Mouse (Mus musculus): Measurements from ENCODE around the gene Cep152. TPM values are rescaled to one million over a fixed set of nuclear protein-coding genes. Genes with fewer than 3 reads are reported as not detected.

Cep152 gene
- 10 to 100 TPM in 22 of 26 experiments, 1 to 10 TPM in 4; 6.2 to 38.8 (median 22.4) TPM for total RNA-seq (2018; cell fraction: chromatin; rRNA removed)
- 1 to 10 TPM; 1.0 to 3.2 (median 2.6) TPM for total RNA-seq (2018; cell fraction: cytosol; rRNA removed)
- 10 to 100 TPM in 16 of 26 experiments, 1 to 10 TPM in 10; 2.9 to 23.0 (median 10.7) TPM for total RNA-seq (2018; cell fraction: nucleus; rRNA removed)
- 2.2 to 3.1 TPM (median 2.4 TPM) in 3 replicates for polyA plus RNA-seq (2018)

DNA sequence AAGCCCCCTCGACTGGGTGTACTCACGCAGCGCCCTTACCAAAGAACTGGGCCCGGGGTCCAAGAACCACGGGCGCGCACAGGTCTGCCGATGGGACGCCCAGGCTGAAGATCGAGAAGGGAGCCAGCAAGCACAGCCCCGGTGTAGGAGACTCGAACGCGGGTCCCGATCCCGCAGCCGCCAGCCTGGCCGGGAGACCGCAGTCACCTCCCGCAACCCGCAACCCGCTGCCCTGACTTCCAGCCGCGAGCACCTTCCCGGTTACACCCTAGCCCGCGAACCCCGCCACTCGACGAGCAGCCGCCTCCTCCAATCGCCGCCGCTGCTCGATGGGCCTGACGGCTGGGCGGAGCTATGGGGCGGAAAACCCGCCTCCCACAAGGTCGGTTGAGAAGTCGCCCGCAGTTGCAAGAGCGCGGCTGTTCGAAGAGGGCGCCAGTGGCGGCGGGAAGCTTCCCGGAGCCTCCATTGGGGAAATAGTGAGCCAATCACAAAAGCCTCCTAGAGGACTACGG is at the start of gene Cep152:
Gene Cep152 (minus strand): TSS at position 277 of the 515 bp plus-strand sequence.
- peak within 1 kb of the TSS; percentile 14; the same call in 1 of the 2 replicates for H3K27ac ChIP-seq
- H3K79me2 ChIP-seq (ENCODE audit: inconsistent target), result peaks cover 46% of the 10 kb centered on the region
- WGBS (ENCODE audit: missing documents), result under 1% methylated on average over 50 of the region's 50 CpGs
- H3K36me3 ChIP-seq (ENCODE audit: inconsistent target), result peaks cover 4% of the 10 kb centered on the region
- peak within 1 kb of the TSS; percentile 67 for H3K4me3 ChIP-seq (ENCODE audit: inconsistent target)

DNA sequence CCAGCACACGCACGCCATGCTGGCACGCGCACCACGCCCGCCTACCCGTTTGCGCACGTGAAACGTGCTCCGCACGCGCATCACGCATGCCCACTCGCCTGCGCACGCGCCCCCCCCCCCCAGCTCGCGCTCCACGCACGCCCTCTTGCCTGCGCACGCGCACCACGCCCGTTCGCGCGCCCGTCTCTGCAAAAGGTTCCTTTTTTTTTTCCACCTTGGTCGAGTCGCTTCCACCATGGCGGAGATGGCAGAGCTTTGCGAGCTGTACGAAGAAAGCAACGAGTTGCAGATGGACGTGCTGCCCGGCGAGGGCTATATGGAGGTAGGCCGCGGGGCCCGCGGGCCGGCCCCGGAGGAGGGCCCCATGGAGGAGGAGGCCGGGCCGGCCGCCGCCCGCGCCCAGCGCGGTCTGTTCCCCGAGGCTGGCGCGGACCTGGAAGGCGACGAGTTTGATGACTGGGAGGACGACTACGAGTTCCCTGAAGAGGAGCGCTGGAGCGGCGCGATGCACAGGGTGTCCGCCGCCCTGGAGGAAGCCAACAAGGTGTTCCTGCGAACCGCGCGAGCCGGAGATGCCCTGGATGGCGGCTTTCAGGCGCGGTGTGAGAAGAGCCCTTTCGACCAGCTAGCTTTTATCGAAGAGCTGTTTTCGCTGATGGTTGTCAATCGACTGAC is 48.2 kb upstream of the Cep152 start, which contains the start of gene Eid1:
Gene Eid1 (plus strand): TSS at position 139 of the 675 bp plus-strand sequence.
- H3K79me2 ChIP-seq (ENCODE audit: inconsistent target), result peaks cover 23% of the 10 kb centered on the region
- H3K4me3 ChIP-seq (ENCODE audit: inconsistent target), result peak within 1 kb of the TSS; percentile 78
- peak within 1 kb of the TSS; percentile 84 for H3K27ac ChIP-seq
- under 1% methylated on average over 73 of the region's 79 CpGs for WGBS (ENCODE audit: missing documents)
- H3K36me3 ChIP-seq (ENCODE audit: inconsistent target), result no peaks in the 10 kb centered on the region

DNA sequence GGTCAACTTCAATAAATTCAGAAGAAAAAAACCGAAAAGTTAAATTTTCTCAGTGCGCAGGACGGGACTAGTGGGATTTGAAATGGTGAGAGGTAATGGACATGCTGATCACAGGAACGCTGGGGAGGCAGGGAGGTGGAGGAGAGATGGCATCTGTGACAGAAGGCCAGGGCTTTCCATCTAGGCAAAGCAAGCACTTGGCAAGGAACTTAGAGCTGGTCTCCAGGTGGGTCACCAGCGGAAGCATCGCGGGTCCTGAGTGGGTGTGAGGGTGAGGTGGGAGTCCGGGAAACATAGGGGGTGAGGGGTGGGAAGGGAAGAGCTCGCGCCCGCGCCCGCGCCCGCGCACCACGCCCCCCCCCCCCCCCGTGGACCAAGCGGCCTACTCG is 47.6 kb upstream of the Cep152 start:
- H3K27ac ChIP-seq, result peak overlapping the region; percentile 84

DNA sequence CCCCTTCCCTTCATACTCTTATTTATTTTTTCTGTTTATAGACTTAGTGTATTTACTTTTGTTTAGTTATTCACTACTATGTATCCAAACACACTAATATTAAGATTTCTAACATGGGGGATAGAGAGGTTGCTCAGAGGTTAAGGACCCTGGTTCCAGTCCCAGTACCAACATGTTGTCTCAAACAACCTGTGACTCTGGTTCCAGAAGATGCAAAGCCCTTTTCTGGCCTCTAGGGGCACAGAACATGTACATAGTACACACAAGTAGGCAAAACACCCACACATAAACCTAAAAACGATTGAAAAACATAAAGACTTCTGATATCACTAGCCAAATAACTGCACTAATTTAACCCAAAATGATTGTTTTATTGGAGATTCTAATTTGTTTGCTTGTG is 45.9 kb upstream of the Cep152 start:
- WGBS (ENCODE audit: missing documents), result 47% methylated on average over 1 of the region's 1 CpGs

More for the DNA sequence above, 47.6 kb upstream of the Cep152 start:
- 41% methylated on average over 9 of the region's 20 CpGs for WGBS (ENCODE audit: missing documents)
- H3K36me3 ChIP-seq (ENCODE audit: inconsistent target), result no peaks in the 10 kb centered on the region
- H3K4me3 ChIP-seq (ENCODE audit: inconsistent target), result peak overlapping the region; percentile 20; the same call in 1 of the 2 replicates
- H3K79me2 ChIP-seq (ENCODE audit: inconsistent target), result peaks cover 23% of the 10 kb centered on the region

DNA sequence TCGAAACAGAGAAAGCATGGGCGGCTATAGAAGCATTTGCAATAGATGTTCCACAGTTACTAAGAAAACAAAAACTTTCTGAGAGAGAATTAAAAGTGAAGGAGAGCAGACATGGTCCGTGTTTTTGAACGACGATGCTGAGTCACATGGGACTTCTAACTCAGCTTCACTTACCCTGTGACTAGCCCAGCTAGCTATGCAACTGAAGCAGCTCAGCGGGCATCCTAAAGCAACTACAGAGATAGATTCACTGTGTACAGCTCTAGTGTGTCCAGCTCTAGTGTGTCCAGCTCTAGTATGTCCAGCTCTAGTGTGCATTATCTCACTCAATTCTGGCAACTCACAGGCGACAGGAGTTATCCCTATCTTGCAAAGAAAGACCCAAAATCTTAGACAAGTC is 42.8 kb upstream of the Cep152 start:
- Histone ChIP-seq H3K36me3 (ENCODE audit: inconsistent target) (no peaks in the 10 kb centered on the region), H3K27ac (peak overlapping the region; percentile 95), H3K4me3 (ENCODE audit: inconsistent target) (no peak overlapping the region), H3K79me2 (ENCODE audit: inconsistent target) (no peaks in the 10 kb centered on the region)
- WGBS (ENCODE audit: missing documents), result 42% methylated on average over 7 of the region's 7 CpGs

More for the DNA sequence above, 45.9 kb upstream of the Cep152 start:
- H3K36me3 ChIP-seq (ENCODE audit: inconsistent target), result no peaks in the 10 kb centered on the region
- no peak overlapping the region for H3K4me3 ChIP-seq (ENCODE audit: inconsistent target)
- peaks cover 23% of the 10 kb centered on the region for H3K79me2 ChIP-seq (ENCODE audit: inconsistent target)
- peak overlapping the region; percentile 84 for H3K27ac ChIP-seq

DNA sequence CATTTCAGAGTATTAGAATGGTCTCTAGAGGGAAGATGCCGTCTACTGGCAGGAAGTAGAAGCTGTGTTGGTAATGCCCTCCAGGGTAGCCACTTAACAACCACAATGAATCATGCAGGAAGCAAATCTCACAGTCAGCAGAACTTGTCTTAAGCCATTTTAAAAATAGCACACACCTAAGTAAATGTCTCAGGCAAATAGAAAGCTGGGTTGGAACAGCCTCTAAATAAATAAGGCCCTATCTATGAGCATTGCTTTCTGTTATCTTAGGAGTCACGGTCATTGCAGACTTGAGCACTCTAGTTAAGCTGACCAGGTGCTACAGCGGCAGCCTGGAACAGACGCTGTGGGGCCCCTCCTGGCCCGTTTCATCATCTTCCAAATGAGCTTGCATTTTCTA is 42.3 kb upstream of the Cep152 start:
- H3K27ac ChIP-seq, result peak overlapping the region; percentile 95
- no peaks in the 10 kb centered on the region for H3K36me3 ChIP-seq (ENCODE audit: inconsistent target)
- H3K4me3 ChIP-seq (ENCODE audit: inconsistent target), result no peak overlapping the region
- H3K79me2 ChIP-seq (ENCODE audit: inconsistent target), result no peaks in the 10 kb centered on the region
- WGBS (ENCODE audit: missing documents), result 7% methylated on average over 5 of the region's 5 CpGs

DNA sequence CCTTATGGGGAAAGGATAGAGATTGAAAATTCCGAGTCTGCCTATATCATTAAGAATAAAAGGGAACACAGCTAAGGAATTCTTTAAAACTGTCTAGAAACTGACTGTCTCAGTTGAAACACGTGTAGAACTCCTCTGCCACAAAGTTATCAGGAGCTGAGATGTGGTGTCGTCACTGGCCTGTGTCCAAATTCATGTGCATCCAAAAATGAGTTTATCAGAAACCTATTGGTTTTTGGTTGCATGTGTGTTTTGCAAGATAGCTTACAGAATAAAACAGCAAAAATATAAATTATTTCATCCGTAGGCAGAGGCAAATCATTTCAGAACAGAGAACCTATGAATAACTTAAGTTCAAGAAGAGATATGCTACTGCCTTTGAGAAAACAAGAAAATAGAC is 41.8 kb upstream of the Cep152 start:
- Histone ChIP-seq H3K36me3 (ENCODE audit: inconsistent target) (no peaks in the 10 kb centered on the region), H3K4me3 (ENCODE audit: inconsistent target) (no peak overlapping the region), H3K79me2 (ENCODE audit: inconsistent target) (no peaks in the 10 kb centered on the region), H3K27ac (peak overlapping the region; percentile 95)
- WGBS (ENCODE audit: missing documents), result 57% methylated on average over 4 of the region's 4 CpGs

DNA sequence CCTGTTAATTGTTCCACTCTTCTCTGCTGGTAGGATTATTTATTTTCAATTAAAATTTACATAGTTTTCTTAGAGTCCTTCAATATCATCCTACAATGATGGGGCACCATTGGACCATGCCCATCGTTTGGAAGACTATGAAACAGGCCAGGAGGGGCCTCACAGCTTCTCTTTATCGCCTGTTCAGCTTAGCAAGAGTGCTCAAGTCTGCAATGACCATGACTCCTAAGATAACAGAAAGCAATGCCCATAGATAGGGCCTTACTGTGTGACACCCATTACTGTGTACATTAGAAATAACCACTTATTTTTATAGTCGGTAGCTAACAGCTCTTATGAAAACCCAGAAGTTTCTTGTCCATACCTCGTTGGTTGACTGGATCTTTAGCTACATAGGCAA is 41.0 kb upstream of the Cep152 start:
- no peaks in the 10 kb centered on the region for H3K79me2 ChIP-seq (ENCODE audit: inconsistent target)
- no peak overlapping the region for H3K27ac ChIP-seq
- H3K36me3 ChIP-seq (ENCODE audit: inconsistent target), result no peaks in the 10 kb centered on the region
- no peak overlapping the region for H3K4me3 ChIP-seq (ENCODE audit: inconsistent target)
- 83% methylated on average over 3 of the region's 4 CpGs for WGBS (ENCODE audit: missing documents)

DNA sequence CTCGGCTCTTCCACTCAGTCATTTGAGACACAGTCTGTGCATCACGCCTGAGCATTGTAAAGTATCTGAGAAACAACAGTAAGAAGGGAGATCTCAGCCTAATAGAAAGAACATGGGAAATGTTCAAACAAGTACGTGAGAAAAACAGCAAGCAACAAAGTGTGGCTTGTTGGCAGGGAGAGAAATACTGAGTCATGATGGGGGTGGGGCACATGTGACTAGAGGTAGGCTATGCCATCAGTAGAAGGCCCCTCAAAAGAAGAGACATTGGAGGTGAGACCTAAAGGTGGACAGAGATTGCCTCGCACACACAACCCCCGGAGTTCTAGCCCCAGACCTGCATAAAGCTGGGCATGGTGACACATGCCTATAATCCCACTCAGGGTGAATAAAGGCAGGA is 40.3 kb upstream of the Cep152 start:
- 95% methylated on average over 5 of the region's 5 CpGs for WGBS (ENCODE audit: missing documents)
- no peaks in the 10 kb centered on the region for H3K36me3 ChIP-seq (ENCODE audit: inconsistent target)
- no peak overlapping the region for H3K4me3 ChIP-seq (ENCODE audit: inconsistent target)
- no peak overlapping the region for H3K27ac ChIP-seq
- H3K79me2 ChIP-seq (ENCODE audit: inconsistent target), result no peaks in the 10 kb centered on the region

DNA sequence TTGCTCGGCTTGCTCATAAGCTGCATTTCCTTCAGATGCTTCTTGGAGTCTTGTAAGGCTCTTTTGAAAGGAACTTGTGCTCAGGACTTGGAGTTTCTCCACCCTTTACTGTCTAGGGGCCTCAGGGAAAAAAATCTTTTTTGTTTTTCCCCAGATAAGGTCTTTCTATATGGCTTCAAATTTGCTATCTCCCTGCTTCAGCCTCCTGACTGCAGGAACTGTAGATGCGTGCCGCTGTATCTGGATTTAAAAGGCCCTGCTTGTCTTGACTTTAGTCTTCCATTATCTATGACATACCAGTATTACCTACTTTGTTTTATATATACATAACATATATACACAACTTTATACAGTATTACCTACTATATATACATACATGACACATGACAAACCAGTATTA is 37.6 kb upstream of the Cep152 start:
- WGBS (ENCODE audit: missing documents), result 72% methylated on average over 3 of the region's 3 CpGs
- Histone ChIP-seq H3K27ac (no peak overlapping the region; the same call in 1 of the 2 replicates), H3K36me3 (ENCODE audit: inconsistent target) (no peaks in the 10 kb centered on the region), H3K4me3 (ENCODE audit: inconsistent target) (no peak overlapping the region), H3K79me2 (ENCODE audit: inconsistent target) (no peaks in the 10 kb centered on the region)

DNA sequence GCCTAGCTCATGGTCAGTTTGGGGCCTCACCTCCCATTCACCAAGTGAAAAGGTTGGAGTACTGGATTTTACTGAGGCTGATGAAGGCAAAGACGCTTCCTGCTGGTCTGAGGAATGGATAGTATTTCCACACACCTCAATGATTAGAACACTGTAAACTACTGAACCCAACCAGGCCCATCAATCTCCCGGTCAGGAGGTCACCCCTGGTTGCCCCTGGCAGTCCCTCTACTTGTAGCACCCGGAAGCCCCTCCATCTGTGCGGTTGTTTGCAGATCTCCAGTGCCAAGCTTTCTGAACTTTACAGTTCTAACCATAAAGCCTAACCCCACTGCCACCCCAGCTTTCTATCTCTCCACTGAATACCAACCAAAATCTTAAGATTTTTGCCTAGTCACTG is 36.2 kb upstream of the Cep152 start:
- no peaks in the 10 kb centered on the region for H3K79me2 ChIP-seq (ENCODE audit: inconsistent target)
- H3K36me3 ChIP-seq (ENCODE audit: inconsistent target), result no peaks in the 10 kb centered on the region
- H3K4me3 ChIP-seq (ENCODE audit: inconsistent target), result no peak overlapping the region
- H3K27ac ChIP-seq, result no peak overlapping the region
- 94% methylated on average over 4 of the region's 4 CpGs for WGBS (ENCODE audit: missing documents)

DNA sequence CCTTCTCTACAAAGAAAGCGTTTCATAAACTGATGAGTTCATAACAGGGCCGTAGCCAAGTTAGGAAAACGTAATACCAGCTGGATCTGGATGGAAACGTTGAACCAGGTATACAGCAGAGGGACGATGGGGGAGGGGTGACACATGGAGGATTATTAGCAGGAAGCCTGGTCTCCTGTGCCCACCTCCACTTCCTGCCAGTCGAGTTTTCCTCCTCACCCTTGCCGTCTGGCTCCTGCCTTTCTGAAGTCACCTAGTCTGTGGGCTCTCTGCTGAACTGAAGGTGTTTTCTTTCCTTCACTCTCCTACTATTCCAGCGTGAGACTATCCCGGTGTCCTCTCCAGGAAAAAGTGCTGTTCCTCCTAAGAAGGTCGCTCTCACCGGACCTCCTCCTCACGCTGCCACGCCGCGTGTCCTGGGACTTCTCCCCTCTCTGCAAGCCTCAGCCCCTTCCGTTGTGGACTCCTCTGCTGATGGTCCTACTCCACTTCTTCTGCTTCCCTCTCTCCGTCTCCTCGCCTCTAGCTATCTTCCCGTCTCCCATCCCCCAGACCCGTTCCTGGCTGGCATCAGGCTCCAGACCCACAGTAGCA is 35.7 kb upstream of the Cep152 start:
- no peaks in the 10 kb centered on the region for H3K79me2 ChIP-seq (ENCODE audit: inconsistent target)
- no peaks in the 10 kb centered on the region for H3K36me3 ChIP-seq (ENCODE audit: inconsistent target)
- no peak overlapping the region for H3K4me3 ChIP-seq (ENCODE audit: inconsistent target)
- WGBS (ENCODE audit: missing documents), result 57% methylated on average over 20 of the region's 20 CpGs
- H3K27ac ChIP-seq, result no peak overlapping the region

DNA sequence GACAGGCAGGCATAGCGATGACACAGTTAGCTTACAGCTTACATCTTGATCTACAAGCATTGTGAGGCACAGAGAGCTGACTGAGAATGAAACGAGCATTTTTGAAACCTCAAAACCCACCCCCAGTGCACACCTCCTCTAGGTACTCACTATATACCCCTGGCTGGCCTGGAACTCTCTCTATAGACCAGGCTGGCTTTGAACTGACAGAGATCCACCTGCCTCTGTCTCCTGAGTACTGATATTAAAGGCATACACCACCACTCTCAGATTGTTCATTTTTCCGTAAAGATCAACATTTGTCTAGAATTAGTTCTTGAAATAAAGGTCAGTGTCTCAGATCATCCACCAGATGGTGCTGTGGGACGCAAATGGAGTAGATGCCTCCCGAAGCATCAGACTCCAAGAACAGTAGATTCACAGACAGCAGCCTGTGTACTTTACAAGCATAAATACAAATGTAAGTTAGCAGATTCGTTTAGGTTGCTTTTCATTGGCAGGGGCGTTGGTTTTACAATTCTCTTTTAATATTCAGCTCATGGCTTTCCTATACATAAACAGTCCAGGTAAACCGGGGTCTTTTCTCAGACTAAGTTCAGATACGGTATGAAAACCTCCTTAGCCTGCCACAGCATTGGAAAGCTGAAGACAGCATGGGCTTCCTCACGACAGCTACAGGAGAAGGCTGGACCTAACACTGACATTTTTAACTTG is 35.1 kb upstream of the Cep152 start:
- Histone ChIP-seq H3K4me3 (ENCODE audit: inconsistent target) (no peak overlapping the region), H3K27ac (no peak overlapping the region), H3K36me3 (ENCODE audit: inconsistent target) (no peaks in the 10 kb centered on the region), H3K79me2 (ENCODE audit: inconsistent target) (no peaks in the 10 kb centered on the region)
- 18% methylated on average over 10 of the region's 10 CpGs for WGBS (ENCODE audit: missing documents)

DNA sequence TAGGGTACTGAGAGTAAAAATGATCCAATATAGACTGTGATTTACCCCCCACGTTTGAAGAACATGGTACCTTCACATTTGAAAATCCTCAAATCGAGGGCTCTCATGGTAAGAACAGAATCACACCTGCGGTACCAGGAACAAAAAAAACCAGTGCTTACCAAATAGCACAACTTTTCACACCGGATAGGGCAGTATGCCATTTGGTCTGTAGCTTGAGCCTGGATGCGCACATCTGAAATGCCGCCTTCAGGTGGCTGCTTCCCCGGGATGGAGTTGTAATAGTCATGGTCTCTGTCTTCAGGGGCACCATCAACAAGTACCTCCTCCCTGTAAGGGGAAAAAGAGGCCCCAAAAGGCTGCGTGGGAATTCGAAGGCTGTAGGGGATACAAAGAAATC is 30.5 kb upstream of the Cep152 start:
- no peak overlapping the region for H3K27ac ChIP-seq
- H3K4me3 ChIP-seq (ENCODE audit: inconsistent target), result no peak overlapping the region
- 90% methylated on average over 9 of the region's 9 CpGs for WGBS (ENCODE audit: missing documents)
- no peaks in the 10 kb centered on the region for H3K79me2 ChIP-seq (ENCODE audit: inconsistent target)
- H3K36me3 ChIP-seq (ENCODE audit: inconsistent target), result no peaks in the 10 kb centered on the region
